Mouse (Mus musculus): ENCODE data around the gene Cacna1s. TPM values are rescaled to one million over a fixed set of nuclear protein-coding genes. Genes with fewer than 3 reads are reported as not detected.

The Cacna1s gene
- 0.01 and 0.25 TPM in 2 replicates for polyA plus RNA-seq (2012; rRNA removed)

DNA sequence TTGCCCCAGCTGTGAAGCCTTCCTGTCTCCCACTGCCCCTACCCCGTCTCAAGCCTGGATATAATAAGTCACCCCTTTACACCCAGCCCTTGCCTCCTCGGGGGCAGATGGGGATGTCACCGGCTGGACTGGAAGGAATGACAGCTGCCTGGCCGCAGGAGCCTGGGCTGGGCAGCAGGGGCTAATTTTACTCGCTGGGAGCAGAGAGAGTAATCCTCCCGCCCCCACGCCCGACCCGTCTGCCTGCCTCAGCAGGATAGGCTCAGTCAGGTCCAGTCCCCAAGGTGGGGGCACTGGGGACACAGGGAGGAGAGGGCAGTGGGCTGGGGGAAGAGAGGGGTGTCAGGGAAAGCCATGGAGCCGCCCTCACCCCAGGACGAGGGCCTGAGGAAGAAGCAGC, at the start of gene Cacna1s:
Gene Cacna1s (plus strand): TSS at position 204 of the 400 bp plus-strand sequence.

DNA sequence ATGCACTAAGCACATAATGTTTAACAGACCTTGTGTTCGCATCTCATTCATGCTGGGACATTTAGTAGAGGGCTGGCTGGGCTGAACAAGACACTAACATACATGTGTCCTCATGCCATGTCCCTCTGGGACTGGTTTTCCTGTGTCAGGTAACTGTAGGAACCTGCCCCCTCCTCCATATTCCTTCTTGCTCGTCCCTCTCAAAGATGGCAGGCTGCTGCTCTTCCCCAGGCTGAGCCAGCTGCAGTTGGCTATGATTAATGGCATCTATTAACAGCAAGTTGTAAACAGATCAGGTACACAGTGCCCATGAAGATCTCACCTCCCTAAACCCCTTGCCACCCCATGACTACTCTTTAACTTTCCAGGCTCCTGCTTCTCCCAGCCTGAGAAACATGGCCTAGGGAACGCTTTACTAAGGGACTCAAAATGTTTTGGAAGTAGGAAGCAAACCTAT, 46.2 kb upstream of the Cacna1s start, which contains the start of gene Igfn1:
Gene Igfn1 (minus strand): TSS at position 51 of the 457 bp plus-strand sequence.

GRCm38 (mm10) chr1:136007211-136008158, 45.1 kb upstream of the Cacna1s start, which contains the start of gene Tmem9:
TSS of gene Tmem9 (plus strand) at chr1:136008150.

DNA sequence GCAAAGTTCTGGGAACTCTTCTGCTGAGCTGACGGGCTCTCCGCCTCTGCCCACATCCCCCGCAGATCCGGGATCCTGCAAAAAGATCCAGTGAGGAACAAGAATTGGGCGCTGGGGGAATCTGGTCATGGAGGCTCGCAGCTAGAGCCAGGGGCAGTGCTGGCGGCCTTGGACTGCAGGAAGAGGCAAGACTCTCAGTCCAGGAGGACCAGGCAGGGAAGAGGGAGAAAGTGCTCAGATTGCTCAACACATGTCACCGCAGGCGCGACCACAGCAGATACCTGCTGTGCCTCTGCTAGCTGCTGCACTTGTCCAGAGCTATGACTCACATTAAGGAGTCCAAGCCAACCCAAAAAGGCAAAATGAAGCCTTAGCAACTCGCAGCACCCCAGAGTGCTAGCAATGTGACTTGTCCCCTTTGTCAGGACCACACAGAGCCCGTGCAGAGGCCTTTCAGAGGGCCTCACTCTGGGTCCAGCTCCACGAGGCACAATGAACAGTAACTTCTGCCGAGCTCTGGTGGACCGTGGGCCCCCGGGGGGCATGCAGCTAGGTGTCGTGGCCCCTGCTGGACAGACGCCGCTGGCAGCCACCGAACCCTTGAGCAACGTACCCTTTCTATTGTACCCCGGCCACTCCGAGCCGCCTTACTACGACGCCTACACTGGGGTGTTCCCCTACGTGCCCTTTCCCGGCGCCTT, 2.1 kb upstream of the Cacna1s start, which contains the start of gene Ascl5:
Gene Ascl5 (plus strand): TSS at position 493 of the 701 bp plus-strand sequence.

GRCm38 (mm10) chr1:136130951-136131558, 78.5 kb downstream of the Cacna1s start, which contains the start of gene Kif21b:
TSS of gene Kif21b (plus strand) at chr1:136131389.

Other genes starting within 250 kb of the Cacna1s start
- 0.05 and 0.12 TPM in 2 replicates for gene Lad1, start 234.2 kb upstream of the Cacna1s start, polyA plus RNA-seq (2012; rRNA removed)
- gene Tnnt2, start 216.4 kb upstream of the Cacna1s start, polyA plus RNA-seq (2012; rRNA removed) = 0.48 and 6.8 TPM in 2 replicates
- gene Pkp1, start 133.5 kb upstream of the Cacna1s start, polyA plus RNA-seq (2012; rRNA removed) = under 0.01 and 0.05 TPM in 2 replicates
- 0.01 TPM in 1 of 2 replicates, not detected in the other for gene Igfn1, start 46.4 kb upstream of the Cacna1s start, polyA plus RNA-seq (2012; rRNA removed)
- gene Tmem9, start 44.6 kb upstream of the Cacna1s start, polyA plus RNA-seq (2012; rRNA removed) = 37.6 and 44.2 TPM in 2 replicates
- gene Ascl5, start 1.9 kb upstream of the Cacna1s start, polyA plus RNA-seq (2012; rRNA removed) = not detected in 2 replicates
- gene Kif21b, start 78.6 kb downstream of the Cacna1s start, polyA plus RNA-seq (2012; rRNA removed) = 1.5 and 1.8 TPM in 2 replicates
- 0.02 TPM in 1 of 2 replicates, not detected in the other for gene Mroh3, start 160.1 kb downstream of the Cacna1s start, polyA plus RNA-seq (2012; rRNA removed)
- 0.15 and 0.17 TPM in 2 replicates for gene Inava, start 181.5 kb downstream of the Cacna1s start, polyA plus RNA-seq (2012; rRNA removed)
- gene Gpr25, start 208.1 kb downstream of the Cacna1s start, polyA plus RNA-seq (2012; rRNA removed) = 0.03 TPM in 1 of 2 replicates, not detected in the other